Mouse (Mus musculus): ENCODE results near the gene Uchl1.

GRCm38 (mm10) chr5:66710445-66711019, 34.6 kb downstream of the Uchl1 start:
- no peak for TF ChIP-seq USF1 (IDR thresholded peaks at IDR 0.05; ENCODE audit: low read depth)
- no peak for TF ChIP-seq E2F4 (IDR thresholded peaks at IDR 0.05; ENCODE audit: insufficient read depth)
- TF ChIP-seq POLR2A (IDR thresholded peaks at IDR 0.05; ENCODE audit: insufficient read length, low read depth), result no peak
- no peak for TF ChIP-seq MAX (IDR thresholded peaks at IDR 0.05; ENCODE audit: low read depth)
- no peak for TF ChIP-seq SRF (IDR thresholded peaks at IDR 0.05; ENCODE audit: control insufficient read depth, insufficient read length, low read depth)

All from myocyte (in vitro differentiated cells).